In the genomic region with DNA sequence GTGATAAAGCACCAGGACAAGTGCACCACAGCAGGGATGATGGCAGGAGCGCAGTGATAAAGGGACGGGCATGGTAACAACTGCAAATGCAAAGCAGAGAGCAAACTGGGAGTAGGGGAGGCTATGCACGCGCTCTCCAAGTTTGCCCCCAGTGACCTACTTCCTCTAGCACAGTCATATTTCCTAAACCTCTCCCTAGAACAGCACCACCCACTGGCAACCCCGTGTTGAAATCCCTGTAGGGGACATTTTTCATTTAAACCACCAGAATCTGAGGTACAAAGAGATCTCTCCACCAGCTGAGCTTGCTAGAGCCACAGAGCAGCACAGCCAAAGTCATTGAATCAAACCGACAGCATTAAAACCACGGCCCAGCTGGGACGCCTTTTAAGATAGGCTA, we compare ENCODE assay signal across 11 mouse cellular contexts. TPM values are rescaled to one million over a fixed set of nuclear protein-coding genes. Genes with fewer than 3 reads are reported as not detected.
DNase-seq lines count a peak whose midpoint lies in the region; ATAC-seq and TF ChIP-seq lines count a peak whose summit lies in the region.
"Had no signal": no experiment of that assay in that cellular context is flagged by ENCODE, and none has a peak within 500 bp of the region (broad histone marks: within the 10 kb centered on the region; RNA-seq: fewer than 3 reads in every experiment).

No protein-coding gene starts in this region.

- H3K36me3 ChIP-seq in intestine, embryonic 14.5 days (ENCODE audit: control insufficient read depth, insufficient read depth, low read length): peaks cover 8% of the 10 kb centered on the region; the same call in 1 of the 2 replicates
- no peaks in the 10 kb centered on the region for H3K36me3 ChIP-seq in intestine, embryonic 15.5 days
- peaks cover 11% of the 10 kb centered on the region for H3K36me3 ChIP-seq in limb, embryonic 13.5 days
- peaks cover 9% of the 10 kb centered on the region for H3K36me3 ChIP-seq in midbrain, postnatal 0 days (ENCODE audit: insufficient read depth, low read length)
- H3K36me3 ChIP-seq: hindbrain, embryonic 15.5 days had no signal

- no peak overlapping the region for H3K4me3 ChIP-seq in intestine, embryonic 14.5 days (ENCODE audit: low read depth, low read length)
- no peak overlapping the region for H3K4me3 ChIP-seq in intestine, embryonic 15.5 days (replicated peaks)
- no peak overlapping the region for H3K4me3 ChIP-seq in limb, embryonic 13.5 days
- H3K4me3 ChIP-seq in midbrain, postnatal 0 days (ENCODE audit: low read depth, low read length): no peak overlapping the region
- H3K4me3 ChIP-seq: hindbrain, embryonic 15.5 days had no signal

- H3K27me3 ChIP-seq in intestine, embryonic 14.5 days (replicated peaks; ENCODE audit: control insufficient read depth, insufficient read depth, low read length): no peaks in the 10 kb centered on the region
- H3K27me3 ChIP-seq in intestine, embryonic 15.5 days (replicated peaks): no peaks in the 10 kb centered on the region
- H3K27me3 ChIP-seq in limb, embryonic 13.5 days: no peaks in the 10 kb centered on the region
- no peaks in the 10 kb centered on the region for H3K27me3 ChIP-seq in midbrain, postnatal 0 days (ENCODE audit: insufficient read depth, low read length)
- H3K27me3 ChIP-seq: hindbrain, embryonic 15.5 days had no signal

- 76% methylated on average over 8 of the region's 8 CpGs for WGBS in intestine, embryonic 14.5 days
- 79% methylated on average over 8 of the region's 8 CpGs for WGBS in intestine, embryonic 15.5 days
- WGBS in limb, embryonic 13.5 days: 77% methylated on average over 8 of the region's 8 CpGs
- 69% methylated on average over 8 of the region's 8 CpGs for WGBS in midbrain, postnatal 0 days

- H3K27ac ChIP-seq in intestine, embryonic 14.5 days (ENCODE audit: low read depth): no peak overlapping the region
- no peak overlapping the region for H3K27ac ChIP-seq in intestine, embryonic 15.5 days
- peak overlapping the region; percentile 39; the same call in 1 of the 2 replicates for H3K27ac ChIP-seq in limb, embryonic 13.5 days
- no peak overlapping the region for H3K27ac ChIP-seq in midbrain, postnatal 0 days (ENCODE audit: low read depth, low read length)
- H3K27ac ChIP-seq: hindbrain, embryonic 15.5 days; macrophage had no signal

- peak; percentile 38 for DNase-seq in intestine, embryonic 14.5 days (ENCODE audit: low spot score)
- DNase-seq in thymus, postnatal 25 days: peak; percentile 23
- DNase-seq in thymus, postnatal 36 days: no peak
- DNase-seq in midbrain, postnatal 0 days (ENCODE audit: low spot score): no peak
- no peak for DNase-seq in left cerebral cortex, adult 11 months (ENCODE audit: low spot score)
- DNase-seq: cerebellum, postnatal 14 days; right cerebral cortex, adult 18-20 months had no signal

- no peak for ATAC-seq in intestine, embryonic 14.5 days (replicated peaks; ENCODE audit: low FRiP score, low TSS enrichment, low read depth)
- no peak for ATAC-seq in intestine, embryonic 15.5 days
- ATAC-seq in limb, embryonic 13.5 days (ENCODE audit: low FRiP score, low read depth): no peak
- no peak for ATAC-seq in midbrain, postnatal 0 days (ENCODE audit: low FRiP score)

- no peak overlapping the region for H3K4me2 ChIP-seq in intestine, embryonic 14.5 days (ENCODE audit: low read length)
- H3K4me2 ChIP-seq in intestine, embryonic 15.5 days (replicated peaks): no peak overlapping the region
- no peak overlapping the region for H3K4me2 ChIP-seq in limb, embryonic 13.5 days (replicated peaks)
- no peak overlapping the region for H3K4me2 ChIP-seq in midbrain, postnatal 0 days (ENCODE audit: low read depth, low read length, poor library complexity, severe bottlenecking)
- H3K4me2 ChIP-seq: hindbrain, embryonic 15.5 days had no signal

- H3K9me3 ChIP-seq in intestine, embryonic 14.5 days (ENCODE audit: control insufficient read depth, low read length): no peaks in the 10 kb centered on the region
- H3K9me3 ChIP-seq in intestine, embryonic 15.5 days: no peaks in the 10 kb centered on the region
- H3K9me3 ChIP-seq in limb, embryonic 13.5 days: no peaks in the 10 kb centered on the region
- no peaks in the 10 kb centered on the region for H3K9me3 ChIP-seq in midbrain, postnatal 0 days (ENCODE audit: low read length)
- H3K9me3 ChIP-seq: hindbrain, embryonic 15.5 days had no signal

- no peak overlapping the region for H3K9ac ChIP-seq in intestine, embryonic 14.5 days (ENCODE audit: low read length)
- no peak overlapping the region for H3K9ac ChIP-seq in intestine, embryonic 15.5 days
- no peak overlapping the region for H3K9ac ChIP-seq in limb, embryonic 13.5 days
- H3K9ac ChIP-seq in midbrain, postnatal 0 days (replicated peaks; ENCODE audit: low read length, poor library complexity, severe bottlenecking): no peak overlapping the region
- H3K9ac ChIP-seq: hindbrain, embryonic 15.5 days had no signal

- H3K4me1 ChIP-seq in intestine, embryonic 14.5 days (replicated peaks; ENCODE audit: control insufficient read depth, insufficient read depth, low read length): no peaks in the 10 kb centered on the region
- no peaks in the 10 kb centered on the region for H3K4me1 ChIP-seq in intestine, embryonic 15.5 days (replicated peaks)
- no peaks in the 10 kb centered on the region for H3K4me1 ChIP-seq in limb, embryonic 13.5 days
- H3K4me1 ChIP-seq in midbrain, postnatal 0 days (ENCODE audit: insufficient read depth, low read length): no peaks in the 10 kb centered on the region
- H3K4me1 ChIP-seq: hindbrain, embryonic 15.5 days had no signal

- no peak for TF ChIP-seq CTCF in midbrain, postnatal 0 days (IDR thresholded peaks at IDR 0.05)

RNA-seq across cellular contexts. Expression of gene Ttc39a, which starts 32.7 kb away (rescaled TPM):
- 11.9 and 14.7 TPM in 2 replicates for polyA plus RNA-seq in intestine, embryonic 14.5 days (2014; fragmentation: Nextera tagmentation; extraction: Ambion mirVana)
- polyA plus RNA-seq in intestine, embryonic 15.5 days (2015; fragmentation: Nextera tagmentation; extraction: Ambion mirVana): 17.0 and 21.5 TPM in 2 replicates
- polyA plus RNA-seq in limb, embryonic 13.5 days (2015; fragmentation: Nextera tagmentation; extraction: Ambion mirVana): 4.6 and 4.8 TPM in 2 replicates
- 3.2 and 5.2 TPM in 2 replicates for total RNA-seq in midbrain, postnatal 0 days (2014; rRNA removed)
- polyA plus RNA-seq in midbrain, postnatal 0 days (2015; fragmentation: Nextera tagmentation; extraction: Ambion mirVana): 4.7 TPM in 2 replicates

RNA-seq across cellular contexts. Expression of gene Rnf11, which starts 45.4 kb away (rescaled TPM):
- polyA plus RNA-seq in intestine, embryonic 14.5 days (2014; fragmentation: Nextera tagmentation; extraction: Ambion mirVana): 38.5 and 40.0 TPM in 2 replicates
- polyA plus RNA-seq in intestine, embryonic 15.5 days (2015; fragmentation: Nextera tagmentation; extraction: Ambion mirVana): 30.5 and 32.0 TPM in 2 replicates
- polyA plus RNA-seq in limb, embryonic 13.5 days (2015; fragmentation: Nextera tagmentation; extraction: Ambion mirVana): 46.7 and 47.5 TPM in 2 replicates
- total RNA-seq in midbrain, postnatal 0 days (2014; rRNA removed): 158 TPM in 2 replicates
- polyA plus RNA-seq in midbrain, postnatal 0 days (2015; fragmentation: Nextera tagmentation; extraction: Ambion mirVana): 83.4 and 89.3 TPM in 2 replicates

Comparison
In these comparisons a context has a peak if more than half of its experiments do, and no peak if none do; other contexts are left out.
1. DNase-seq: peak in intestine, embryonic 14.5 days (single experiment) and thymus, postnatal 25 days (single experiment); none in thymus, postnatal 36 days (0 of 2), midbrain, postnatal 0 days (single experiment) and left cerebral cortex, adult 11 months (single experiment).